Mouse (Mus musculus) intestine, postnatal 0 days (tissue): Measurements from ENCODE around the gene Tmem138. TPM values are rescaled to one million over a fixed set of nuclear protein-coding genes. Genes with fewer than 3 reads are reported as not detected.

ENCODE experiments used
- ATAC-seq: fragments of 200-750 bp; cut with Nextera tagmentation; 2 replicates; pipeline ENCODE4 v1.8.0; 2017; ENCODE audit warnings: mild to moderate bottlenecking, moderate TSS enrichment, moderate library complexity
- H3K27ac ChIP-seq: fragments of 300-500 bp; sonication (generic); 2 replicates; pipeline ENCODE4 v1.5.1; 2014; ENCODE audit warnings: mild to moderate bottlenecking, low read depth, low read length, moderate library complexity
- H3K27me3 ChIP-seq: fragments of 300-500 bp; sonication (generic); replicated peaks from 2 replicates; pipeline ENCODE4 v1.6.1; 2014; ENCODE audit warnings: low read length, mixed read lengths; ENCODE audit not compliant: control insufficient read depth, insufficient read depth
- H3K36me3 ChIP-seq: fragments of 300-500 bp; sonication (generic); 2 replicates; pipeline ENCODE4 v1.6.1; 2014; ENCODE audit warnings: mild to moderate bottlenecking, moderate library complexity; ENCODE audit not compliant: control insufficient read depth, insufficient read depth
- H3K4me1 ChIP-seq: fragments of 300-500 bp; sonication (generic); replicated peaks from 2 replicates; pipeline ENCODE4 v1.6.1; 2014; ENCODE audit warnings: antibody characterized with exemption, low read length, mixed read lengths; ENCODE audit not compliant: control insufficient read depth, insufficient read depth
- H3K4me2 ChIP-seq: fragments of 300-500 bp; sonication (generic); replicated peaks from 2 replicates; pipeline ENCODE4 v1.6.1; 2014; ENCODE audit warnings: low read depth, mild to moderate bottlenecking, moderate library complexity
- H3K4me3 ChIP-seq: fragments of 300-500 bp; sonication (generic); 2 replicates; pipeline ENCODE4 v1.5.1; 2014; ENCODE audit warnings: low read depth, low read length
- H3K9ac ChIP-seq: fragments of 300-500 bp; sonication (generic); 2 replicates; pipeline ENCODE4 v1.6.1; 2014; ENCODE audit warnings: mild to moderate bottlenecking, low read depth, low read length
- H3K9me3 ChIP-seq: fragments of 300-500 bp; sonication (generic); 2 replicates; pipeline ENCODE4 v1.6.1; 2016; ENCODE audit warnings: mixed run types; ENCODE audit not compliant: control insufficient read depth
- CTCF ChIP-seq: sonication (generic); IDR thresholded peaks from 2 replicates; pipeline ENCODE4 v1.5.1; 2016; ENCODE audit warnings: low read depth, mild to moderate bottlenecking, control low read depth, antibody characterized with exemption, moderate library complexity
- WGBS: fragments of 180-500 bp; shearing (Covaris S2); extraction: QIAGEN DNeasy Blood & Tissue Kit; methylation state at CpG from one replicate; pipeline ENCODE4 v1.1.7; 2014; 5-methylcytosine and 5-hydroxymethylcytosine counted together
- polyA plus RNA-seq: library from polyadenylated mRNA; unstranded; fragments of >200 nt; fragmentation: Nextera tagmentation; extraction: Ambion mirVana; gene quantifications from 2 replicates; pipeline ENCODE4 v1.2.1, GENCODE M21; 2015

Tmem138 gene
- polyA plus RNA-seq, 1 experiment from 2014 or later = 10.7 TPM

DNA sequence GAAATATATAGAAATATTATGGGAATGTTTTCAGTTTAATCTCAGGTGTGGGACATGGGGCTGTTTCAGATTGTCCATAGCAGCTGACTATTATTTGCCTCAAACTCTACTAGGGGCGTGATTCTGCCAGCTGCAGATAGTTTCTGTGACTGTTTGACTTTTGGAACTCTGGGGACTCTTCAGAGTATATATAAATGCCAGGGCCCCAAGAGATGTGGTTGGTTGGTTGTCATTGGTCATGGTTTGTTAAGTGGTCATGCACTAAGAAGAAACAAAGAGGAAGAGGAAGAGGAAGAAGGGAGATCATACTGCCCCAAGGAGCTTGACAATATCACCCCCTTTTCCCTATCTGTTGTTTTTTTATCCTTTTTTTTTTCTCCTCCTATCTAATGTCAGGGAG, 55.2 kb downstream of the Tmem138 start:
- H3K4me2 ChIP-seq = no peak overlapping the region
- ATAC-seq = no peak
- no peak overlapping the region for H3K9ac ChIP-seq
- H3K27me3 ChIP-seq = no peaks in the 10 kb centered on the region
- TF ChIP-seq CTCF = no peak
- 46% methylated on average over 1 of the region's 1 CpGs for WGBS
- no peak overlapping the region for H3K27ac ChIP-seq
- H3K4me3 ChIP-seq = no peak overlapping the region
- peaks cover 7% of the 10 kb centered on the region for H3K4me1 ChIP-seq
- peaks cover 7% of the 10 kb centered on the region for H3K36me3 ChIP-seq
- H3K9me3 ChIP-seq = no peaks in the 10 kb centered on the region

Other genes with a start within 250 kb of the Tmem138 start
- 1.9 TPM in 2 replicates for gene Syt7, start 188.3 kb downstream of the Tmem138 start, polyA plus RNA-seq
- 12.5 and 14.3 TPM in 2 replicates for gene Lrrc10b, start 119.9 kb downstream of the Tmem138 start, polyA plus RNA-seq
- gene Ppp1r32, start 94.4 kb downstream of the Tmem138 start, polyA plus RNA-seq = 26.1 and 27.8 TPM in 2 replicates
- gene Cpsf7, start 52.1 kb downstream of the Tmem138 start, polyA plus RNA-seq = 17.7 and 18.1 TPM in 2 replicates
- gene Sdhaf2, start 51.2 kb downstream of the Tmem138 start, polyA plus RNA-seq = 42.5 and 46.3 TPM in 2 replicates
- 11.0 and 12.2 TPM in 2 replicates for gene Tmem216, start 21.1 kb downstream of the Tmem138 start, polyA plus RNA-seq
- gene Cyb561a3, start 190 bp downstream of the Tmem138 start, polyA plus RNA-seq = 23.2 and 24.3 TPM in 2 replicates
- 97.9 and 100 TPM in 2 replicates for gene Ddb1, start 28.0 kb upstream of the Tmem138 start, polyA plus RNA-seq
- gene Tkfc, start 28.3 kb upstream of the Tmem138 start, polyA plus RNA-seq = 76.4 and 83.9 TPM in 2 replicates
- 7.1 and 8.4 TPM in 2 replicates for gene Vwce, start 56.9 kb upstream of the Tmem138 start, polyA plus RNA-seq
- 5.0 and 24.6 TPM in 2 replicates for gene Pga5, start 100.7 kb upstream of the Tmem138 start, polyA plus RNA-seq
- gene Vps37c, start 111.4 kb upstream of the Tmem138 start, polyA plus RNA-seq = 31.3 and 32.2 TPM in 2 replicates
- gene Cd5, start 161.6 kb upstream of the Tmem138 start, polyA plus RNA-seq = 0.12 and 0.18 TPM in 2 replicates